Mouse (Mus musculus): ENCODE data around the gene Zscan12. TPM values are rescaled to one million over a fixed set of nuclear protein-coding genes. Genes with fewer than 3 reads are reported as not detected.

The Zscan12 gene
- polyA plus RNA-seq (2012; ENCODE audit: low replicate concordance) = 0.94 and 0.97 TPM in 2 replicates

GRCm38 (mm10) chr13:21362621-21363248, at the start of gene Zscan12:
Gene Zscan12 (plus strand): TSS chr13:21362820.

GRCm38 (mm10) chr13:21346610-21347009, 16.0 kb upstream of the Zscan12 start, which contains the start of gene Olfr1367:
Gene Olfr1367 (plus strand): TSS chr13:21346910.

GRCm38 (mm10) chr13:21402287-21402846, 39.7 kb downstream of the Zscan12 start, which contains the start of gene Zkscan3:
Gene Zkscan3 (minus strand): TSS chr13:21402755.

Other genes with a start within 250 kb of the Zscan12 start
- gene Olfr263, start 233.2 kb upstream of the Zscan12 start, polyA plus RNA-seq (2012; ENCODE audit: low replicate concordance) = not detected in 2 replicates
- not detected in 2 replicates for gene Olfr1368, start 217.0 kb upstream of the Zscan12 start, polyA plus RNA-seq (2012; ENCODE audit: low replicate concordance)
- 49.7 and 116 TPM in 2 replicates for gene Trim27, start 183.4 kb upstream of the Zscan12 start, polyA plus RNA-seq (2012; ENCODE audit: low replicate concordance)
- not detected in 2 replicates for gene Gpx5, start 70.1 kb upstream of the Zscan12 start, polyA plus RNA-seq (2012; ENCODE audit: low replicate concordance)
- gene Gpx6, start 50.7 kb upstream of the Zscan12 start, polyA plus RNA-seq (2012; ENCODE audit: low replicate concordance) = not detected in 2 replicates
- not detected in 2 replicates for gene Olfr1367, start 15.9 kb upstream of the Zscan12 start, polyA plus RNA-seq (2012; ENCODE audit: low replicate concordance)
- gene Zkscan3, start 39.9 kb downstream of the Zscan12 start, polyA plus RNA-seq (2012; ENCODE audit: low replicate concordance) = 6.9 and 8.3 TPM in 2 replicates
- gene Pgbd1, start 78.2 kb downstream of the Zscan12 start, polyA plus RNA-seq (2012; ENCODE audit: low replicate concordance) = 0.19 TPM in 1 of 2 replicates, not detected in the other
- gene Zscan26, start 90.9 kb downstream of the Zscan12 start, polyA plus RNA-seq (2012; ENCODE audit: low replicate concordance) = 7.6 and 8.1 TPM in 2 replicates
- gene Nkapl, start 105.7 kb downstream of the Zscan12 start, polyA plus RNA-seq (2012; ENCODE audit: low replicate concordance) = 0.65 and 1.1 TPM in 2 replicates
- gene Zkscan4, start 116.1 kb downstream of the Zscan12 start, polyA plus RNA-seq (2012; ENCODE audit: low replicate concordance) = 0.07 TPM in 1 of 2 replicates, not detected in the other
- not detected in 2 replicates for gene Gm10065, start 116.6 kb downstream of the Zscan12 start, polyA plus RNA-seq (2012; ENCODE audit: low replicate concordance)
- 0.21 and 0.27 TPM in 2 replicates for gene AK157302, start 132.4 kb downstream of the Zscan12 start, polyA plus RNA-seq (2012; ENCODE audit: low replicate concordance)
- 5.8 and 7.5 TPM in 2 replicates for gene Gm11273, start 138.6 kb downstream of the Zscan12 start, polyA plus RNA-seq (2012; ENCODE audit: low replicate concordance)
- 3.4 and 5.8 TPM in 2 replicates for gene Zkscan8, start 168.3 kb downstream of the Zscan12 start, polyA plus RNA-seq (2012; ENCODE audit: low replicate concordance)
- gene Olfr1366, start 180.0 kb downstream of the Zscan12 start, polyA plus RNA-seq (2012; ENCODE audit: low replicate concordance) = not detected in 2 replicates
- gene Olfr1535, start 197.1 kb downstream of the Zscan12 start, polyA plus RNA-seq (2012; ENCODE audit: low replicate concordance) = not detected in 2 replicates
- gene Olfr1364, start 218.9 kb downstream of the Zscan12 start, polyA plus RNA-seq (2012; ENCODE audit: low replicate concordance) = not detected in 2 replicates